Mouse (Mus musculus) cerebellum, adult 2 months (tissue): ENCODE measurements around the gene Cenpc1. TPM values are rescaled to one million over a fixed set of nuclear protein-coding genes. Genes with fewer than 3 reads are reported as not detected.

ENCODE experiments used
- DNase-seq, 2 experiments: peaks; one replicate each; pipeline ENCODE4 v3.0.0; 2021
- H3K27ac ChIP-seq: fragments of 200-500 bp; 2 replicates; pipeline ENCODE4 v1.5.1; 2012; ENCODE audit warnings: low read length, control low read depth, inconsistent platforms; ENCODE audit not compliant: insufficient read depth
- H3K27me3 ChIP-seq: fragments of 200-500 bp; 2 replicates; pipeline ENCODE4 v1.6.1; 2012; ENCODE audit warnings: inconsistent platforms, mild to moderate bottlenecking, low read length, moderate library complexity; ENCODE audit not compliant: control insufficient read depth, insufficient read depth
- H3K4me1 ChIP-seq: fragments of 200-500 bp; 2 replicates; pipeline ENCODE4 v1.6.1; 2011; ENCODE audit warnings: low read length; ENCODE audit not compliant: control insufficient read depth, insufficient read depth
- H3K4me3 ChIP-seq: fragments of 200-500 bp; replicated peaks from 2 replicates; pipeline ENCODE3; 2011; ENCODE audit warnings: mild to moderate bottlenecking, low read depth, low read length, control low read depth; ENCODE audit not compliant: insufficient read depth
- CTCF ChIP-seq: fragments of 200-500 bp; IDR thresholded peaks from 2 replicates; pipeline ENCODE4 v1.5.1; 2011; ENCODE audit warnings: low read depth, mild to moderate bottlenecking, control low read depth, low read length, moderate library complexity, borderline replicate concordance; ENCODE audit not compliant: insufficient read depth
- POLR2A ChIP-seq: fragments of 200-500 bp; IDR thresholded peaks from 2 replicates; pipeline ENCODE4 v1.6.1; 2011; ENCODE audit warnings: low read length, control low read depth, borderline replicate concordance; ENCODE audit not compliant: insufficient read depth
- whole genome bisulfite sequencing: fragments of 180-500 bp; shearing (Covaris S2); methylation state at CpG from one replicate; pipeline ENCODE4 v1.1.7; 2018; 5-methylcytosine and 5-hydroxymethylcytosine counted together
- polyA plus RNA-seq: library from polyadenylated mRNA; depleted of rRNA; stranded (reverse); fragments of >200 nt; gene quantifications from 2 replicates; pipeline ENCODE4 v1.2.3, GENCODE M21; 2012

The Cenpc1 gene
- polyA plus RNA-seq, 1 experiment = 16.2 TPM

DNA sequence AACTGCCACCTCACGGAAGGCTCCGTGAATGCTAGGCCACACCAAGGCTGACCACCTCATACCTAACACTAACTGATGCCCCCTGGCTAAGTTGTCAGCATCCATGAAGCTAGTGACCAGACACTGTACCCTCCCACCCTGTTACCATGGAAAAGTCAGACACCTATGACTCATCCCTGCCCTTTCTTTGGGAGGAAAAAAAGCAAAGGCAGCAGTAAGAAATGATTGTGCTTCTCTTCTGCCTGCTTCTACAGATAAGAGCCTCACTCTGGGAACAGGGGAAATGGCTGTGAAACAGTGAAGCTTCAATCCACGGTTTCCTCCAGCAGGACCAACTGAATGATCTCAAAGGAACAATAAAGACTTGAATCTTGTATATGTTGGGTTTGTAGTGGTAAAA, 3.1 kb upstream of the Cenpc1 start:
- Histone ChIP-seq H3K4me3 (no peak overlapping the region), H3K27ac (no peak overlapping the region), H3K27me3 (no peaks in the 10 kb centered on the region), H3K4me1 (no peaks in the 10 kb centered on the region)
- DNase-seq = no peak
- no peak for TF ChIP-seq POLR2A
- no peak for TF ChIP-seq CTCF
- whole genome bisulfite sequencing = 93% methylated on average over 3 of the region's 3 CpGs

DNA sequence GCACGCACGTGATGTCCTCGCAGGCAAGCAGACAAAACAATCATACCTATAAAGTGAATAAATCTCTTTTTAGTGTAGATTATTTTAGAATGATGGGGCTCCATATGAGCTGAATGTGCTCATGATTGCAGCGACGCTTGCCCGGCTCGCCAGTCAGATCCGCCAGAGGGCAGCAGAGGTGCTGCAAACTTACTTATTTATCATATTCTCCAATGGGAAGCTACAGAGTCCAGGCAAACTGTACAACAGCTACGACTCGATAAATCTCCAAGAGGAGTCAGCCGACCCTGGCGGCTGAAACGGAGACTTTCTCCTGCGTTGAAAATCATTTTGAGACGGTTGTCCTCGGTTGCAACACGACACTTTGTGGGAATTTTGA, 1.2 kb upstream of the Cenpc1 start:
- Histone ChIP-seq H3K27me3 (no peaks in the 10 kb centered on the region), H3K4me1 (no peaks in the 10 kb centered on the region), H3K4me3 (peak overlapping the region; percentile 58), H3K27ac (no peak overlapping the region)
- no peak for TF ChIP-seq POLR2A
- TF ChIP-seq CTCF = peak; percentile 73
- WGBS = under 1% methylated on average over 17 of the region's 17 CpGs
- DNase-seq = peak; percentile 77 to 83

GRCm38 (mm10) chr5:86065876-86066550, 630 bp upstream of the Cenpc1 start:
- 1% methylated on average over 17 of the region's 17 CpGs for WGBS
- H3K27ac ChIP-seq = no peak overlapping the region
- TF ChIP-seq POLR2A (no peak), CTCF (no peak)
- H3K4me1 ChIP-seq = no peaks in the 10 kb centered on the region
- DNase-seq = no peak
- H3K4me3 ChIP-seq = peak overlapping the region; percentile 80
- no peaks in the 10 kb centered on the region for H3K27me3 ChIP-seq

DNA sequence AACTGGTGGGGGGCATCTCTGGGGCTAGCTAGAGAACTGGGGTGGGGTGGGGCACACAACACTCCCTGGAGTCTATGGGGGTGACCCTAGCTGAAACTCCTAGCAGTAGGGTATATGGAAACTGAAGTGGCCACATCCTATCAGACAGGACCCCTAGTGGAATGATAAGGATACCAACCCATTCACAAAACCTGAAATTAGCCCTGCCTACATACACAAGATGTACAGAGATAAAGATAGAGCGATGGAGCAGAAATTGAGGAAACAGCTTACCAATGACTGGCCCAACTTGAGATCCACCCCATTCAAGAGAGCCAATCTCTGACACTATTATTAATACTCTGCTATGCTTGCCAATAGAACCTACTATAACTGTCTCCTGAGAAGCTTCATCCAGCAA, 1.9 kb downstream of the Cenpc1 start:
- 100% methylated on average over 1 of the region's 1 CpGs for WGBS
- Histone ChIP-seq H3K27ac (no peak overlapping the region), H3K27me3 (no peaks in the 10 kb centered on the region), H3K4me3 (no peak overlapping the region), H3K4me1 (no peaks in the 10 kb centered on the region)
- TF ChIP-seq POLR2A = no peak
- no peak for TF ChIP-seq CTCF
- no peak for DNase-seq

DNA sequence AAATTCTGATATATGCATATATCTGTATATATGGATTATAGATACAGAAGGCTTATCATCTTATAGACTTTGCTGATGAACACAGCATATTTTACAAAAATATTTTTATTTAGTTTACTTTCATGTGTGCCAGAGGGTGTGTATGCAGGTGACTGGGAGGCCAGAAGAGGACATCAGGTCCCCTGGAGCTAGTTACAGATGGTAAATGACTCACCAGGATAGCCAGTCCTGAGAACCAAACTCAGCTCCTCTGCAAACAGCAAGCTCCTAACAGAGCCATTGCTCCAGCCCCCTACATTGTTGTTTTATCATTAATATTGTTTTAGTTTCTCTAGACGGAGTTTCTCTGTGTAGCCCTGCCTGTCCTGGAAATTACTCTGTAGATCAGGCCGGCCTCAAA, 35.6 kb downstream of the Cenpc1 start:
- DNase-seq = peak; percentile 26 to 74
- Histone ChIP-seq H3K4me3 (no peak overlapping the region), H3K27me3 (no peaks in the 10 kb centered on the region), H3K27ac (no peak overlapping the region), H3K4me1 (no peaks in the 10 kb centered on the region)
- WGBS = 69% methylated on average over 2 of the region's 2 CpGs
- TF ChIP-seq POLR2A = no peak
- TF ChIP-seq CTCF = no peak

DNA sequence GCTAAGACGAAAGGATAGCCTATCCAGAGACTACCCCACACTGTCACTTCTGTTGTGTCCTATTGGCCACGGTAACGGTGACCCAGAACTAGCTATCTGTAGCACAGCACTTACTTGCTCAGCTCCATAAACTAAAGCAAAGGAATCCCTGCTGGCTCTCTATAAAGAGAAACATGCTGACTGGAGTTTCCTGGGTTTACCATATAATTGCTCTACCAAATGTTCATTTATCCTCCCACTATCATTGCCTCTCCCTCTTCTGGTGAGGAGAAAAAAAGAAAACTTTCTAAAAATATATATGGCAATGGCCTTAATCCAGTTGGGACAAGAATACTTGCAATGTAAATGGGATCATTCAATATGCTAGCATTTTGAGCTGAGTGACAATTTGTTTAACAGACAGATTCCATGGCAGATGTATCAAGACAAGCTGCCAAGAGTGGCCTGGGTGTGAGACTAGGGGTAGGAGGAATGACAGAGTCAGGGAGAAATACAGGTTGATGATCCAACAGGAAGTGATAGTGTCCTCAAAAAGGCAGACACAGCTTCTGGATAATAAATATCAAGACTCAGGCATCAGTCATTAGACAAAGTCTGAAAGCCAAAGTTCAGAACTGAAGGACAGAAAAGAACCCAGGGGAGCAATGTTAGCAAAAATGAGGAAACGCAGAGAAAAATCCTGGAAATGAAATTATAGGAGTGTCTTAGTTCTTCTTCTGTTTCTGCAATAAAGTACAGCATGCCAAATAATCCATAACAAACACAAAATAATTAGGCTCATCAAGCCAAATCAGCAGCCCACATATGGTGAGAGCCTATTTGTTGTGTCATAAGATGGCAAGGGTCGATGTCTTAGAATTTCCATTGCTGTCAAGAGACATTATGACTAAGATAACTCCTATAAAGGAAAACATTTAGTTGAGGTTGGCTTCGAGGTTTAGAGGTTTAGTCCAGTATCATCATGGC, 68.6 kb downstream of the Cenpc1 start:
- H3K4me1 ChIP-seq = no peaks in the 10 kb centered on the region
- H3K27me3 ChIP-seq = no peaks in the 10 kb centered on the region
- WGBS = 81% methylated on average over 6 of the region's 6 CpGs
- no peak overlapping the region for H3K27ac ChIP-seq
- H3K4me3 ChIP-seq = no peak overlapping the region
- TF ChIP-seq POLR2A (no peak), CTCF (no peak)
- no peak for DNase-seq

DNA sequence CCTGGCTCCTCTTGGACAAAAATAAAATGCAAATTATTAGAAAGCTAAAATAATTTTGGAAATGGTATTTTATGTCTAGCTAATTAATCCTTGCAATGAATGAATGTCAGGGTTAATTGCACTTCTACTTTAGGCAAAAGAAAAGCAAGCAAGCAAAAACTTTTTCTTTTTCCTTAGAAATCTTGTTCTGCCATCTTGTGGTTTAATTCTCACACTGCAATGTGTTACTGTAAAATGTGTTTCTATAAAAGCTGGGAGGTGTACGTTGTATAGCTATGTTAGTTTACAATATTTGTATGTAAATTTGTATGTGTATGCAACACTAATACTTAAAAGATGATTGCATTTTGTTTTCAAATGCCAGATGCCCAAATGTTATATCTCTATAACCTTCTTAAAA, 70.8 kb downstream of the Cenpc1 start:
- H3K27ac ChIP-seq = no peak overlapping the region
- H3K4me3 ChIP-seq = no peak overlapping the region
- TF ChIP-seq CTCF = no peak
- TF ChIP-seq POLR2A = no peak
- H3K27me3 ChIP-seq = no peaks in the 10 kb centered on the region
- DNase-seq = no peak
- WGBS = 48% methylated on average over 1 of the region's 1 CpGs
- H3K4me1 ChIP-seq = no peaks in the 10 kb centered on the region
